17 mouse cellular contexts compared by ENCODE assay signal in genomic region chr12:70873544-70873943, GRCm38 (mm10). TPM values are rescaled to one million over a fixed set of nuclear protein-coding genes. Genes with fewer than 3 reads are reported as not detected.
DNase-seq lines count a peak whose midpoint lies in the region; ATAC-seq lines count a peak whose summit lies in the region.
"Had no signal": no experiment of that assay in that cellular context is flagged by ENCODE, and none has a peak within 500 bp of the region (broad histone marks: within the 10 kb centered on the region; RNA-seq: fewer than 3 reads in every experiment).

No protein-coding gene starts in this region.

- peak overlapping the region; percentile 70 for H3K27ac ChIP-seq in heart, embryonic 13.5 days (replicated peaks)
- no peak overlapping the region for H3K27ac ChIP-seq in heart, embryonic 11.5 days (ENCODE audit: low read depth, low read length)
- H3K27ac ChIP-seq: embryonic facial prominence, embryonic 15.5 days; hindbrain, postnatal 0 days; liver, embryonic 14.5 days had no signal

- 56% methylated on average over 6 of the region's 6 CpGs for WGBS in heart, embryonic 13.5 days
- 72% methylated on average over 6 of the region's 6 CpGs for WGBS in heart, embryonic 11.5 days (ENCODE audit: insufficient replicate concordance)

- peak; percentile 43 to 48 for DNase-seq in lung, adult 18-20 months
- DNase-seq in lung, postnatal 4 days, result no peak
- DNase-seq in lung, postnatal 25 days (ENCODE audit: low spot score), result peak; percentile 59
- DNase-seq in thymus, postnatal 14 days, result peak; percentile 62
- DNase-seq in layer of hippocampus, postnatal 10 days (ENCODE audit: low spot score in 2 of 2), result no peak
- DNase-seq in urinary bladder, postnatal 4 days (ENCODE audit: low spot score in 2 of 2), result no peak
- DNase-seq: adrenal gland, adult 2 months; cerebellum, adult 18-20 months; kidney, postnatal 10 days had no signal

- ATAC-seq in heart, embryonic 13.5 days (ENCODE audit: extremely low read depth, insufficient number of reproducible peaks, low FRiP score, low TSS enrichment), result no peak
- ATAC-seq in heart, embryonic 11.5 days (replicated peaks; ENCODE audit: insufficient number of reproducible peaks, low FRiP score, low TSS enrichment), result no peak
- ATAC-seq: hindbrain, postnatal 0 days had no signal

- no peaks in the 10 kb centered on the region for H3K9me3 ChIP-seq in heart, embryonic 13.5 days
- H3K9me3 ChIP-seq in heart, embryonic 11.5 days (replicated peaks; ENCODE audit: control insufficient read depth, low read length), result no peaks in the 10 kb centered on the region
- H3K9me3 ChIP-seq: embryonic facial prominence, embryonic 15.5 days; heart, embryonic 12.5 days had no signal

- no peak overlapping the region for H3K4me2 ChIP-seq in heart, embryonic 13.5 days
- H3K4me2 ChIP-seq in heart, embryonic 11.5 days, result no peak overlapping the region
- H3K4me2 ChIP-seq: embryonic facial prominence, embryonic 15.5 days; heart, embryonic 12.5 days; midbrain, embryonic 11.5 days had no signal

- H3K36me3 ChIP-seq in heart, embryonic 13.5 days, result peaks cover 44% of the 10 kb centered on the region
- no peaks in the 10 kb centered on the region for H3K36me3 ChIP-seq in heart, embryonic 11.5 days (ENCODE audit: control insufficient read depth, insufficient read depth, low read length)

- no peak overlapping the region for H3K4me3 ChIP-seq in heart, embryonic 13.5 days
- no peak overlapping the region for H3K4me3 ChIP-seq in heart, embryonic 11.5 days (ENCODE audit: low read depth, low read length)
- H3K4me3 ChIP-seq: embryonic facial prominence, embryonic 15.5 days; heart, embryonic 12.5 days; myocyte had no signal

- H3K27me3 ChIP-seq in heart, embryonic 13.5 days (replicated peaks), result no peaks in the 10 kb centered on the region
- H3K27me3 ChIP-seq in heart, embryonic 11.5 days (ENCODE audit: control insufficient read depth, insufficient read depth, low read length), result no peaks in the 10 kb centered on the region
- H3K27me3 ChIP-seq: embryonic facial prominence, embryonic 15.5 days; heart, embryonic 12.5 days had no signal

- H3K4me1 ChIP-seq in heart, embryonic 13.5 days, result peaks cover 57% of the 10 kb centered on the region
- H3K4me1 ChIP-seq in heart, embryonic 11.5 days (ENCODE audit: control insufficient read depth, insufficient read depth, low read length), result peaks cover 2% of the 10 kb centered on the region; the same call in 1 of the 2 replicates

- no peak overlapping the region for H3K9ac ChIP-seq in heart, embryonic 13.5 days
- no peak overlapping the region for H3K9ac ChIP-seq in heart, embryonic 11.5 days (ENCODE audit: low read depth, low read length)
- H3K9ac ChIP-seq: embryonic facial prominence, embryonic 15.5 days; heart, embryonic 12.5 days; liver, embryonic 14.5 days had no signal

RNA-seq across cellular contexts. Expression of gene Frmd6, which starts 48.2 kb away (rescaled TPM):
- 21.7 and 21.8 TPM in 2 replicates for polyA plus RNA-seq in heart, embryonic 13.5 days (2015; fragmentation: Nextera tagmentation; extraction: Ambion mirVana)
- 18.7 and 23.6 TPM in 2 replicates for polyA plus RNA-seq in heart, embryonic 11.5 days (2014; fragmentation: Nextera tagmentation; extraction: Ambion mirVana)
- 10 to 100 TPM; 11.0 to 12.5 TPM for total RNA-seq in layer of hippocampus, postnatal 10 days (2021)

Comparison
In these comparisons a context has a peak if more than half of its experiments do, and no peak if none do; other contexts are left out.
1. DNase-seq: peak in lung, adult 18-20 months (2 of 2), lung, postnatal 25 days (single experiment) and thymus, postnatal 14 days (single experiment); none in lung, postnatal 4 days (0 of 2), layer of hippocampus, postnatal 10 days (0 of 2) and urinary bladder, postnatal 4 days (0 of 2).